Mouse (Mus musculus) small intestine, adult 2 months (tissue): ENCODE data around the gene Cadps2. TPM values are rescaled to one million over a fixed set of nuclear protein-coding genes. Genes with fewer than 3 reads are reported as not detected.

Experiments used
- H3K27ac ChIP-seq: fragments of 200-500 bp; 2 replicates; pipeline ENCODE4 v1.5.1; 2012; ENCODE audit warnings: low read depth, low read length, control low read depth, inconsistent platforms; ENCODE audit not compliant: insufficient read depth
- H3K27me3 ChIP-seq: fragments of 200-500 bp; 2 replicates; pipeline ENCODE4 v1.6.1; 2012; ENCODE audit warnings: mild to moderate bottlenecking, moderate library complexity, low read length, inconsistent platforms; ENCODE audit not compliant: control insufficient read depth, insufficient read depth
- H3K36me3 ChIP-seq: fragments of 200-500 bp; 2 replicates; pipeline ENCODE4 v1.6.1; 2012; ENCODE audit warnings: mild to moderate bottlenecking, low read length, control low read depth, inconsistent platforms; ENCODE audit not compliant: control insufficient read depth, insufficient read depth
- H3K4me1 ChIP-seq: fragments of 200-500 bp; 2 replicates; pipeline ENCODE4 v1.6.1; 2012; ENCODE audit warnings: low read length, inconsistent platforms, mixed read lengths; ENCODE audit not compliant: control insufficient read depth, insufficient read depth, insufficient read length
- H3K4me3 ChIP-seq: fragments of 200-500 bp; 2 replicates; pipeline ENCODE4 v1.5.1; 2012; ENCODE audit warnings: low read depth, mild to moderate bottlenecking, control low read depth, inconsistent platforms, low read length, moderate library complexity
- CTCF ChIP-seq: fragments of 200-500 bp; IDR thresholded peaks from 2 replicates; pipeline ENCODE4 v1.5.1; 2012; ENCODE audit warnings: low read depth, mild to moderate bottlenecking, control low read depth, inconsistent platforms, low read length, moderate library complexity, mixed read lengths; ENCODE audit not compliant: insufficient replicate concordance, insufficient read length; ENCODE audit errors: extremely low read depth
- POLR2A ChIP-seq: fragments of 200-500 bp; IDR thresholded peaks from 2 replicates; pipeline ENCODE4 v1.6.1; 2012; ENCODE audit warnings: low read depth, mild to moderate bottlenecking, control low read depth, inconsistent platforms, low read length, moderate library complexity
- WGBS: fragments of 180-500 bp; shearing (Covaris S2); methylation state at CpG from one replicate; pipeline ENCODE4 v1.1.7; 2018; 5-methylcytosine and 5-hydroxymethylcytosine counted together
- polyA plus RNA-seq: library from polyadenylated mRNA; depleted of rRNA; stranded (reverse); fragments of >200 nt; gene quantifications from 2 replicates; pipeline ENCODE4 v1.2.3, GENCODE M21; 2012

Cadps2 gene
- polyA plus RNA-seq, 1 experiment = 3.6 TPM

DNA sequence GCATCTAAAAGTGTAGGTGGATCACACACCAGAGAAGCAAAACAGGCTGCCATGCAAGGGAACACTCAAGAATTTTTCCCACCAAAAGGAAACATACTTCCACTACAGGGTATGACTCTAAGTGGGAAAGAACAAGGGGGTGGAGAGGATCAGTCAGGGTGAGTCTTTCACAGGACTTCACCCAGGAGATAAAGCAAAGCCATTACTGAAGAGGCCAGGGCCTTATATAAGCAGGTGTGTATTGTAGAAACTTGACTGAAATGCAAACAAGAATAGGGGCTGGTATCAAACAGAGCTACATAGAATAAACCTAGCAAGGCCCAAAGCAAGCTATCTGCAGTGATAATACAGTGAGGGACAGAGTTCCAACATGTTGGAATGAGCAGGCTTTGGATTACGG, 271.6 kb downstream of the Cadps2 start:
- Histone ChIP-seq H3K27me3 (no peaks in the 10 kb centered on the region), H3K36me3 (no peaks in the 10 kb centered on the region), H3K27ac (no peak overlapping the region), H3K4me1 (no peaks in the 10 kb centered on the region), H3K4me3 (no peak overlapping the region)
- TF ChIP-seq POLR2A (no peak), CTCF (no peak)
- WGBS = 86% methylated on average over 1 of the region's 1 CpGs

- WGBS = 30% methylated on average over 1 of the region's 1 CpGs
- TF ChIP-seq CTCF = no peak
- no peak for TF ChIP-seq POLR2A
- no peaks in the 10 kb centered on the region for H3K27me3 ChIP-seq
- H3K36me3 ChIP-seq = no peaks in the 10 kb centered on the region
- H3K27ac ChIP-seq = no peak overlapping the region
- no peak overlapping the region for H3K4me3 ChIP-seq
- H3K4me1 ChIP-seq = no peaks in the 10 kb centered on the region
Observed at GRCm38 (mm10) chr6:23549874-23550273, 289.3 kb downstream of the Cadps2 start.

DNA sequence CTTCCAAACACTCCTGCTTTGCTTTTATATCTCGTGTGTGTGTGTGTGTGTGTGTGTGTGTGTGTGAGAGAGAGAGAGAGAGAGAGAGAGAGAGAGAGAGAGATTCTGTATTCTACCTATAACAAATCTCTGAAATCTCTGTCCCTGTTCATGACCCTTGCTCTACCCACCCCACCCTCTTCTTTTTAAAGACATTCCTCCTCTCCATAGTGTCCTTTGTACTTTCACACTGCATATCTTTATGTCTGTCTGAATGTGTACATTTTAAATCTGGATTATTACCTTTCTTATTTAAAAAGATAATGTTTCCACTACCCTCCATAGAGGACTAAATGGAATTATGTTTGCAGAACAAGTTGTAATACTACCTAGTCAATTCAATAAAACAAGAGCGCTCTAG, 315.5 kb downstream of the Cadps2 start:
- peaks cover 4% of the 10 kb centered on the region; the same call in 1 of the 2 replicates for H3K36me3 ChIP-seq
- WGBS = 45% methylated on average over 2 of the region's 2 CpGs

DNA sequence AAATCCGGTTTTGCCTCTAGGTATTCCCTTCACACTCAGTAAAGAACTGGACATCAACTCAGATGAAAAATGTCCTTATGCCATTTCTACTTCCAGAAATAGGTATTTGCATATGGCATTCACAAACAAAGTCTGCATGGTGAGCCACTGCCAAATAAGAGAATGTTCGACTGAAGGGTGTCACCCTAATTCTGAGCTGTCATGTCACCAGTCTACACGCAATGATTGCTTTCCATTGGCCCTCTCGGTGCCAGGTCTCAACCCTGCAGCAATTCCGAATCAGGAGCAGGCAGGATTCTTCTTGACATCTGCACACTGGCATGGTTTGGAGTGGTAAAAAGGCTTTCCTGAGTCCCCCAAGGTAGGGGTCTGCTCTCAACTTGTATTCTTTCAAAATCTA, 316.7 kb downstream of the Cadps2 start:
- no peak overlapping the region for H3K27ac ChIP-seq
- TF ChIP-seq POLR2A = no peak
- no peak for TF ChIP-seq CTCF
- WGBS = 91% methylated on average over 5 of the region's 5 CpGs
- no peak overlapping the region for H3K4me3 ChIP-seq
- peaks cover 2% of the 10 kb centered on the region; the same call in 1 of the 2 replicates for H3K4me1 ChIP-seq
- H3K27me3 ChIP-seq = no peaks in the 10 kb centered on the region
- H3K36me3 ChIP-seq = peaks cover 4% of the 10 kb centered on the region; the same call in 1 of the 2 replicates

More for the DNA sequence above, 315.5 kb downstream of the Cadps2 start:
- Histone ChIP-seq H3K27ac (no peak overlapping the region), H3K4me3 (no peak overlapping the region), H3K4me1 (peaks cover 2% of the 10 kb centered on the region; the same call in 1 of the 2 replicates), H3K27me3 (no peaks in the 10 kb centered on the region)
- TF ChIP-seq POLR2A (no peak), CTCF (no peak)

DNA sequence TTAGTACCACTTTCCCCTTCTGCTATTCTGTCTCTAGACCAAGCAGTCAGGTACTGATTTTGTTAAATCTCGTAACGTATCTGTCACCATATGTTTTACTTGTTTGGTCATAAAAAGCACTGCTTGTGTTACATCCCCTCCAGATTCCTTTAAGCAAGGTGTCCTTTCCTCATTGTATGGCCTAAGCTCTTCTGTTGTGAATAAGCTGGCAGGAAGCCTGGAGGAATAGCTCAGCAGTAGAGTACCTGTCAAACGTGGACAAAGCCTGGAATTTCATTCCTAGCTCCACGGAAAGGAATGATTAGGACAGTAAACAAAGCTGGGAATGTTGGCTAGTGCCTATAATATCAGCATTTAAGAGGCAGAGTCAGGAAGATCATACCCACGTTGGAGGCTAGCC, 340.6 kb downstream of the Cadps2 start:
- TF ChIP-seq POLR2A (no peak), CTCF (no peak)
- no peak overlapping the region for H3K4me3 ChIP-seq
- H3K36me3 ChIP-seq = no peaks in the 10 kb centered on the region; the same call in 1 of the 2 replicates
- WGBS = 44% methylated on average over 5 of the region's 5 CpGs
- no peaks in the 10 kb centered on the region for H3K27me3 ChIP-seq
- no peak overlapping the region for H3K27ac ChIP-seq
- no peaks in the 10 kb centered on the region for H3K4me1 ChIP-seq

DNA sequence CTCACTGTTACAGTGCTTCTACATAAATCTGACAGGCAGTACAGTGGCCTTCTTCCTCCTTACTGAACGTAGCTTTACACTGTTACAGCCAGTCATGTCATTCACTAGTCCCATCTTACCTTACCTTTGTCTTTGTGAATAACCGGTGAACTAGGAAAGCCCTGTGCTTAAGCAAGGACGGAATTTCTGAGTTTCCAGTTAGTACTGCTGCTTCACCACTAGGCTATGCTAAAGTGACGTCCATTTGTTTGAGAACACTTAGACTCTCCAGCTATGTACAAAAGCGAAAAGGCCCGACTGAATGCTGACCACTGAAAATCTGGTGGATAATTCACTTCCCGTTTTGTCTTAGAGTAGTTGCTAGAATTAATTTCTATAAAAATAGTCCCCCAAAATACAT, 347.4 kb downstream of the Cadps2 start:
- H3K36me3 ChIP-seq = no peaks in the 10 kb centered on the region; the same call in 1 of the 2 replicates
- TF ChIP-seq POLR2A (no peak), CTCF (no peak)
- no peaks in the 10 kb centered on the region for H3K27me3 ChIP-seq
- no peak overlapping the region for H3K4me3 ChIP-seq
- no peak overlapping the region for H3K27ac ChIP-seq
- no peaks in the 10 kb centered on the region for H3K4me1 ChIP-seq
- WGBS = 42% methylated on average over 7 of the region's 7 CpGs

GRCm38 (mm10) chr6:23490431-23490830, 348.8 kb downstream of the Cadps2 start:
- H3K4me1 ChIP-seq = no peaks in the 10 kb centered on the region
- 79% methylated on average over 2 of the region's 2 CpGs for WGBS
- no peak overlapping the region for H3K27ac ChIP-seq
- TF ChIP-seq CTCF (no peak), POLR2A (no peak)
- H3K4me3 ChIP-seq = no peak overlapping the region
- no peaks in the 10 kb centered on the region for H3K36me3 ChIP-seq
- no peaks in the 10 kb centered on the region for H3K27me3 ChIP-seq
